Mouse (Mus musculus) yolk sac, embryonic 10.5 days (tissue): ENCODE measurements at regions not wholly inside any gene's neighbourhood (a gene's known extent, or its start where the extent isn't known, plus 50 kb on each side); places are given as distances from the start of the nearest gene placed in this dataset.
A peak's percentile ranks its signal among the peaks of the same experiment; 100 is the strongest.

Experiments
- DNase-seq: peaks from one replicate; pipeline ENCODE4 v3.0.0-alpha.2; 2017; ENCODE audit warnings: low spot score

DNA sequence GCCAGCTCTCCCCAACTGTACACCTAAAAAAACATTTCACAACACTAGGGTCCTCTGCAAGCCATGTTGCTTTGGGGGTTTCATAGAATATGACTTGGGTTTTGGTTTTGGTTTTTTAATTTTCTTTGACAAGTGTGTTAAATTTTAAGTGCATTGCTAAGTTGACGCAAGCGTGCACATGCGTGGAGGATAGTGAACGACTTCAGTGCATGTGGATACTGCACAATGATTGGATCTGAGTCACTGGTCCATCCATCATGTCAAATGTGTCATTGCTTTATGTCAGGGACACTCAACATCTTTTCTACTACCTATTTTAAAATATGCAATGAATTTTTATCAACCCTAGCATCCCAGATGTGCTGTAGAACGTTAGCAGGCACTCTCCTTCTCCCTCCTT is 134.5 kb upstream of the Pum3 start:
- DNase-seq: no peak

DNA sequence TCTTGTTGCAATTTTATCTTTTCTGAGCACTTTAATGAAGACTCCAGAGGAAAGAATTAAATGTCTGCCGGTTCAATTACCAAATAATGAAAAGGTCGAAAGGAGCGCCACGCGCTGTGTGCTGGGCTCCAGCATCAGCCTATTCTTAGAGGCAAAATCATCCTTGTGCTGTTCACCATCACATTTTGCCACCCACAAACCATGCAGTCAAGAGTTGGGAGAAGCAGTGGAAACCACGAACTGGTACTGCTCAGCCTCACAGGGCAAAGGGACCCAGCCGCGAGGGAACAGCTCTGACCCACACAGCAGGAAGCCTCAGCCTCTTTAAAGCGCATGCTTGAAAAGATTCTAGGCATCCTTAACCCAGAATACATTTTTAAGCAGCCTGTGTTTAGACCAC is 134.0 kb upstream of the Pum3 start:
- DNase-seq: no peak

DNA sequence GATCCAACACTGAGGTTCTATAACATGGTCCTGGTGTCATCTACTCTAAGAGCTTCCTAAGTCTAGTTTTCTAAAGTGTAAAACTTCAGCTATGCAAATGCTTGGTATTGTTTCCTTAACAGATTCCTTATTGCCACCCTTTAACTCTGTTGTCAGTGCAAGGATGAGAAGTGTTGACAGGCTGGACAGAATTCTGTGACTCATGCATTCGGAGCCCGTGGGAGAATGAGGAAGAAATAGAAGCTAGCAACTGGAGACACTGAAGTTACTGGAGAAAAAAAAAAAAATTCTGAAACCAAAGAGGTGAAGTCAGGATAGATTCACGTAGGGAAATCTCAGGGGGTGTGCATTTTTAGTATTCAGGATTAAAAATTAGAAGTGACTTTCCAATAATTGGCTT is 128.6 kb upstream of the Pum3 start:
- no peak for DNase-seq

DNA sequence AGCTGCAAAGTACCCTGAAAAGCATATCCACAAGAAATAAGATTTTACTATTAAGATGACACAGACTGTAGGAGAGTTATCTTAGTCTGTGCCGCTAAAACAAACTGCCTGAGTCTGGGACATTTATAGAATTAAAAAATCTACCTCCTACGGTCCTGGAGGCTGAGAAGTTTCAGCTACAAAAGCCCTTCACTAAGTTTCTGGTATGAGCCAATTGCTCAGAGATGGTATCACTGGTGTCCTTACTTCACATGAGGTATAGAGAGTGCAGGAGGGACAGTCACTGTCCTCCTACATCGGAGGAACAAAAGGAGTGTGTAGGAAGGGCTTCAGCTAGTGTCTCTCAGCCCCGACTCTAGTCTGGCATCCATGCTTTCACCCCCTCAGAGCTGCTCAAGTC is 127.1 kb upstream of the Pum3 start:
- DNase-seq: no peak

DNA sequence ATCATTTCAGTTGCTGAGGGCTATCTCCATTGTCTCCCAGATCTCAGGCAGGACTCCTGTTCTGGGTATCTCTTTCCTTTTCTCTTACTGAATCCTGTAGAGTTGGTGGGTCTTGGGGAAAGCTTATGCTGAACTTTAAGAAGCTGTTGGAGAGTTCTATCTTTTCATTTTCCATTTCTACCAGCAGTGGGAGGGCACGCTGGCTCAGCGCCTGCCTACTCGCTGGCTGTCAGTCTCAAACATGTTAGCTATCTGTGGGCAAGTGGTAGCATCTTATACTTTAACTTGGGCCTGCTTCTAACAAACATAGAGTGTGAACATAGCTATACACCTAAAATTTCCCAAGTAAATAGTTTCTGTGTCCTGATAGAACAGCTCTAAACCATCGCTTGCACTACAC is 125.2 kb upstream of the Pum3 start:
- no peak for DNase-seq

DNA sequence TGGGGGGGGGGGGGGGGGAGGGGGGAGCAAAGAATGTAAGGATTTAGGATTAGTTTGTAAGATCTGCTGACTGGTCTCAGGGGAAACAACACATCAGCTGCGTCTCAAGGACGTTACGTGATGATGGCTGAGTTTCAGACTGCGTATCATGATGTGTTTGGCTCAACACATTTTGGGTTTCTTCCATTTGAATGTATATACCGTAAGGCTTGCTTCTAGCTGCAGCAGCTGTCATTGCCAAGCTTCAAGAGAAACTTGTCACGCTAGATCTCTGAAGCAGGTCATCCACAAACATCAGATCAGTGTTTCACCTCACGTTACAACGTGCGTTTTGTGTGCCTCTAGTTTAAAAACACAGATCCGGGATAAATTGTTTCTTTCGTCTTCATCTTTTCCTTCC is 123.6 kb upstream of the Pum3 start:
- DNase-seq: no peak

DNA sequence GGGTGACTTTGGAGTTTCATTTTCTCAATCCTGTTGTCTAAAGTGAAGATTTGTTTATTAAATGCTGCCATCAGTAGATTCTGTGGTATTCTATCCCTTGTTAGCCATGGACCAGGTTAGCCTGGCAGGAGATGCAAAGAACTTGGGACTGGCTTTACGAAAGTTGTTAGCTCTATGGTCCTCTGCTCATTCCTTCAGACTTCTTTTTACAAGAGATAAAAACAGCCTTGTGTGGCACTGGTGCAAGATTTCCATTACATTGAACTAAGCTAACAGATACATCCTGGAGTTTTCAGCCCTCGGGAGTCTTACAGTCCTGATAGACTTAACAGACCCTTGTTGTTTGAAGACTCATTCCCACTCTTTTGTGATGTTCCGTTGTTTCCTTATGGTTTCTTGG is 108.1 kb upstream of the Pum3 start:
- DNase-seq: no peak

DNA sequence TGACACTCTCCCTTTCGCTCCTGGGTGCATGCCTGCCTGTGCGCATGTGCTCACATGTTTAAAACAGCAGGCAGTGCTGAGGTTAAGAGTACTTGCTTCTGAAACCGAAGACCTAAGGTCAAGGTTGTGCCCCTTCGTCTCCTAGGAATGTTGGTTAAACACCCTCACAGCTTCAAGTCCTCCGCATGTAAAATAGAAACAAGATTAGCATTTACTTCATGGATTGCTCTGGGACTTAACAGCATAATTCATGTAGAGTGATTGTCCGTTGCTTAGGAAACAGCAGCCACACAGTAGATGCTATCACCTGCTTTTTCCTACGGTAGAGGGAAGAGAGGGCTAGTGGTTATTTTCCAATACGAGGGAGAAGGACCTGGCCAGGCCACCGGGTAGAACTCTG is 107.4 kb upstream of the Pum3 start:
- no peak for DNase-seq

DNA sequence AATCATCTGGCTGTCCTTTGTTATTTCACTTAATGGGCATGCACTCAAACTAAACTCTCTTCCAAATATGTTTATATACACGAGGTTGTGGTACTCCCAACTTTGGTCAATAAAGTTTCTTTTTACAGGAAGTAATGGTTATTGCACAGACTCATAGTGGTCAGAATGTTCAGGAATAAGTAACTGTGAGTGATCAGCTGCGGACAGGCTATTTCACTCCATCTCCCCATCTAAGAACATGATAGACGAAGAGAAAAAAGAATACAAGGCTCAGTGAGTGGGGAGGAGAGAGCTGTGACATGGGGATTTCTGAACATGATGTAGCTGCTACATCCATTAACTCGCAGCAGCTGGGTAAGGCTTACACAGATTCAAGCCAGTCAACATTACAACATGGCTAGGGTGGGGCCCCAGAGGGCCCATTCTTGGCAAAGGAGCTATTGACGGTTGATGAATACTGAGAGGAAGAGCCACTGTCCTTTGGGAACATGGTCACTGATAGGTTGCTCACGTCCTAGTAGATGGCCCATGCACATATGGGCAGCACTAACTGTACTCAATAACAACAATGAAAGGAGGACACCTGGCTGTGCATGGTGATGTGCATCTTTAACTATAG is 98.4 kb upstream of the Pum3 start:
- no peak for DNase-seq

DNA sequence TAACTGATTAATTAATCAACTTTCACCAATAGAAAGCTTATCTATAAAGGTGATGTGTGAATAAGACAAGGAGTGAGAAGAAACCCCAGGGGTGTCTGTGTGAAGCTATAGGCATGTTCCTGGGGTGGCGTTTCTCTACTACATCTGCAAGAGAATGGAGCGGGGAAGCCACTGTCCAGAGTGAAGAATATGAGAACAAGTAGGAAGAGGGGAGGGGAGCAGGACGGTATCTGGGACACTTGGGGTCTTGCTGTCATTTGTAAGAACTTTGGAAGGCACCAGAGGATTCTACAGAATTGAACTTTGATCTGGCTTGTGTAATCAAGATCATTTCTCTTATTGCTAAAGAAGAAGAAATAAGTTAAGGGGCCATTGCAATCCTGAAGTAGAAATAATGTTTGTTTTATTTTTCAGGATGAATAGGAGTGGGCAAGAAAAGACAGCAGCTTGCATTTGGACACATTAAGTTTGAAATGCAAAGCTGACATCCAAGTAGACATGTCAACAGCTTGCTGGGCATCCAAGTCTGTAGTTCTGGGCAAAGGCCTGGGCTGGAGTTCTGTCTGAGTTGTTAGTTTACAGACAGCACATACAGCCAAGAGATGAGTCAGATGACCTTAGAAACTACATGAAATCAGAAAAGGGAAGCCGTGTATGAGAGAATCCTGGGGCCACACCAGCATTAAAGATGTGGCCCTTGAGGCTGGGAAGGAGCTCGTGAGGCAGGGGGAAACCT is 89.9 kb upstream of the Pum3 start:
- DNase-seq: no peak

DNA sequence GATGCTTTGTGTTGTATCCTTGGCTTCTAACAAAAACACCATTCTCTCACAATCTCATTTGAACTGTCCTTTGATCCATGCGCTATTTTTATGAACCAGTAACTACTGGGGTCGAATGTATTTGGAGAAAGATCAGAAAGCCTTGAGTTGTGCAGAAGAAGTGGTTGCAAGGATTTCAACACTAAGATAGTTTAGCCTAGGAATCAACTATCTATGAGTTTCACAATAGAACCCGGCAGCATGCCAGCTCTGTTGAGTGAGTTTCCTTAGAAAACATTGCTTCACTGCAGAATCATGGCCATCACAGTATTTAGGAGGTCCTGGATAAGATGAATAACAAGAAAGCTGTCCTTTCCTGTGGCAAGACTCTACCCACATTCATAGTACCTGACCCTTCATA is 84.6 kb upstream of the Pum3 start:
- no peak for DNase-seq

DNA sequence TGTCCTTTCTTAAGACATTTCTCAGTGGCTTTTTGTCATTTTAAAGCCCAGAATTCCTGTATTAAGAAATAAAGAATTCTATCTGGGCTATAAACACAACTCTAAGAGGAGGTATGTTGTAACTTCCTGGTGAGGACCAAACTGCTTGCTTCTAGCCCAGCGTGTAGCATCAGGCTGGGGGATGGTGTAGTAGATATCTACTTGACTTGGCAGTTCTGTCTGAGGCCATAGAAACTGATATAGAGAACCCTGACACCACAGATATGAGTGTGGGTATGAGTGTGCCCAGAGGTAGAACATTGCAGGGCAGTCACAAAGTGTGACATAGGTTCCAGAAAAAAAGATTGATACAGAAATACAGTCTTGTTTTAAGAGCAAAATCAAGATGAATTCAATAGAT is 83.9 kb upstream of the Pum3 start:
- no peak for DNase-seq

DNA sequence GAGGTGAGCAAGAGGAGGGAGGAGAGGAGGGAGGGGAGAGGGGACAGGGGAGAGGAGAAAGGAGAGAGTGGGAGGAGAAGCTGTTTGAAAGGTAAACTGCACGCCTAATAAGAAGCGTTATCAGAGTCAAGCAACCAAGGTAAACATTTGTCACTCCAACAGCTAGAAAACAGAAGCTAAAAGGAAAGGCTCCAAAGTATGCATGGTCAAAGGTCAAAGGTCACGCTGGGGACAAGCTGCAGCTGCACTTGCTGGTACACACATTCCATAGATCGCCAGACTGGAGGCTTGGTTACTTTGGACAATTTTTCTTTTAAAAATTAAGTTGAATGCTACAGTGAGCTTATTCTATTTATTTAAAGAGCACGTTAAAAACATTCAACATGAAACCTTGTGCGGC is 81.7 kb upstream of the Pum3 start:
- DNase-seq: peak; percentile 78

DNA sequence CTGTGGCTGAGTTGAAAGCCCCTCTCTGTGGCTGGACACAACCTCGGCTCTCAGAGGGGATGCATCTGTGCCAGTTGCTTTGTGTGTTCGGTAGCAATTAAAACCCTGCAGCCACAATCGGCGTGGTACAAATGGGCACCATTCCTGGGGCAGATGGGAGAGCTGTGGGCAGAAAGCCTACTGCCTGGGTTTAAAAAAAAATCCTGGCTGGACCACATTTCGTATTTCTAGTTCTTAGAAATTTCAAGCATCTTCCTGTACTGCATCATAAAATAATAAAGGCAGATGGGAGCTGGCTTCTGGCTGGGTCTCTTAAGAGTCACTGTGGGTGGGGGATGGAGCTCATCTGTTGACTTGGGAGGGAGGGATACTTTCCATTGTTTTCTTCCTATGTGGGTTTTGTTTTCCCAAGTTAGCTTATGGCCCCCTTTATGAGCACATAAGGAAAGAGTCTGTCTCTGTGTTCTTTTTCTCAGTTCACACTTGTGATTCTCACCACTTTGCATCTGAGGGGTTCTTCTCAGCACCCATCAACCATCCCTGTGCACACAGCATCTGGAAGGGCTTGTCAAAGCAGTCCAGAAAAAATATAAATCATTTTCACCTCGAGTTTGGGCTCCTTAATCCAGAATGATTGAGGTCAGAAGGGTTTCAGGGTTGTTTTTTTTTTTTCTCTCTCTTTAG is 80.5 kb upstream of the Pum3 start:
- DNase-seq: no peak

DNA sequence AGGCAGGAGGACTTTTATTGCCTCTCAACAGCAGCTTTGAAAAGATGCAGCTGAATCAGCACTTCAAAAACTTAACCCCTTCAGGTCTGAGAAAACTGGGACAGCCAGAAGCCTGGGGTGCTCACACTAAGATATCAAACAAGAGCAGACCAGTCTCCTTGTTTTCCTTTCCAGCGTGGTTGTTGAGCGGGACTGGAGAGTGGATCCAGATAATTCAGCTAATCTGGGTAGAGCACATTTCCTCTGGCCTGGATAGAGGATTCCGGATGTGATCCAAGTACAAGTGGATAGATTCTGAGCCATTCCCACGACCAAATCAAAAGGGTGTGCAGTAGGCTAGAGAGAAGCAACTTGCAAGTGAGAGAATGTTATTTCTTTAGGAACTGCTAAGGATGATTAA is 68.7 kb upstream of the Pum3 start:
- no peak for DNase-seq

DNA sequence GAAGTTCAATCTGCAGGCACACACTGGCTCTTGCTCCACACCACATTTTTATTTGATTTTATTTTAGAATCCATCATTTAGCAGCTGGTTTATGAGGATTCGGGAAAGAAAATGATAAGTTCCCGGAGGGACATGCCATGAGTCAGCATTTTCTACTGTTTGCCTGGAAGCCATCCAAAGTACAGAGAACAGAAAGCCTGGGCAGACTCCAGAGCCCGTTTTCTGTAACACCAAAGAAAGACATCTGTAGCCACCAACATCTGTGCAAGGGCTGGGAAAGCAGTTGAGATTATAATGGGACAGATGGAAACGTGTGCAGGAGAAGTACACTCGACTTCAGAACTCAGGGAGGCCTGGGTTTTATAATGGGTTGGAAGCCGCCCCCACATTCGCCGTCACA is 62.8 kb upstream of the Pum3 start:
- DNase-seq: no peak

DNA sequence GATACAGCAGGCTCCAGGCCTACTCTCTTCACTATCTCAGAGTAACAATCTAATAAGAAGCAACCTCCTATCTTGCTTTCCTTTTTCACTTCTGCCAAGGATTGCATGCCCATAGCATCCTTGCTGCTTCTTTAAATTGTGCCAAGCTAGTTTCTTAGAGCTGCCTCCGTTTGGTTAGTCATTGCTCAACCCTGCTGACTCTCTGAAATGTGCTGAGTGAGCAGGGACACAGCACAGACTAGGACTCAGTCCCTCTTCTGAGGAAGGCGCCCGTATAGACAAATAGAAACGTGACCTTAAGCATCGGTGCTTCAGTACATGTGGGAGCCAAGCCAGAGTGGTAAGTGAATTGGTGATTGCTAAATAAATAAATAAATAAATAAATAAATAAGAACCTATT is 62.2 kb upstream of the Pum3 start:
- no peak for DNase-seq

DNA sequence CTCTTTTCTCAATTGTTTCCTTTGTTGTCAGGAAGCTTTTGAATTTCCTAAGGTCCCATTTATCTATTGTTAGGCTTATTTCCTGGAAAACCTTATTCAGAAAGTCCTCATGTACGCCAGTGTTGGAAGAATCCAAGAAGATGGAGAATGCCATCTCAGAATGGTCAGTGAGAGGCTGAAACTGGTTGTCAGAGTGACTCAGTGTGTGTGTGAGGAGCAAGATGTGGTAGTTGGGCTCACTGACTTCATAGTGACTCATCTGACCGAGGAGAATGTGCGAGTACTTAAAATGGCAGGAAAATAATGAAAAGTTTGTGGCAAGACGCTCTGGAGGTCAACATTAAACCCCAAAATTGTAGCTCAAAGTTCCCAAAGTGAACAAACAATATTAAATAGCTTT is 59.4 kb upstream of the Pum3 start:
- no peak for DNase-seq
